Mouse (Mus musculus): ENCODE results near the gene Lrmda. TPM values are rescaled to one million over a fixed set of nuclear protein-coding genes. Genes with fewer than 3 reads are reported as not detected.

Lrmda gene
- total and polyA plus RNA-seq, 2 experiments from 2014 or later = 0.38 to 0.82 TPM

- ATAC-seq (ENCODE audit: insufficient read depth, low read depth) (no peak), DNase-seq (ENCODE audit: low spot score) (no peak)
- Histone ChIP-seq H3K4me2 (ENCODE audit: low read depth, low read length) (no peak overlapping the region), H3K9me3 (replicated peaks; ENCODE audit: control insufficient read depth, low read length) (no peaks in the 10 kb centered on the region), H3K4me1 (ENCODE audit: control insufficient read depth, insufficient read depth) (peaks cover 7% of the 10 kb centered on the region; the same call in 1 of the 2 replicates), H3K4me3 (ENCODE audit: low read depth, low read length) (no peak overlapping the region), H3K27ac (ENCODE audit: low read depth) (no peak overlapping the region), H3K9ac (replicated peaks; ENCODE audit: low read depth, low read length) (no peak overlapping the region), H3K27me3 (ENCODE audit: control insufficient read depth, insufficient read depth, low read length) (peaks cover 39% of the 10 kb centered on the region), H3K36me3 (replicated peaks; ENCODE audit: control insufficient read depth, insufficient read depth, low read length) (no peaks in the 10 kb centered on the region)
- TF ChIP-seq EP300 (IDR thresholded peaks at IDR 0.05; ENCODE audit: low read depth) (no peak), CTCF (IDR thresholded peaks at IDR 0.05; ENCODE audit: low read depth) (no peak)
- 38% methylated on average over 6 of the region's 6 CpGs for WGBS
These were observed 649.2 kb downstream of the Lrmda start for GRCm38 (mm10) chr14:22668711-22669110.

GRCm38 (mm10) chr14:22673581-22673980, 654.1 kb downstream of the Lrmda start:
- Histone ChIP-seq H3K36me3 (replicated peaks; ENCODE audit: control insufficient read depth, insufficient read depth, low read length) (no peaks in the 10 kb centered on the region), H3K4me3 (ENCODE audit: low read depth, low read length) (no peak overlapping the region), H3K4me1 (ENCODE audit: control insufficient read depth, insufficient read depth) (no peaks in the 10 kb centered on the region), H3K4me2 (ENCODE audit: low read depth, low read length) (no peak overlapping the region), H3K27ac (ENCODE audit: low read depth) (no peak overlapping the region), H3K27me3 (ENCODE audit: control insufficient read depth, insufficient read depth, low read length) (peaks cover 27% of the 10 kb centered on the region), H3K9ac (replicated peaks; ENCODE audit: low read depth, low read length) (no peak overlapping the region), H3K9me3 (replicated peaks; ENCODE audit: control insufficient read depth, low read length) (no peaks in the 10 kb centered on the region)
- ATAC-seq (ENCODE audit: insufficient read depth, low read depth) (no peak), DNase-seq (ENCODE audit: low spot score) (no peak)
- TF ChIP-seq CTCF (IDR thresholded peaks at IDR 0.05; ENCODE audit: low read depth) (no peak), EP300 (IDR thresholded peaks at IDR 0.05; ENCODE audit: low read depth) (no peak)
- WGBS = 52% methylated on average over 5 of the region's 5 CpGs

- TF ChIP-seq CTCF (IDR thresholded peaks at IDR 0.05; ENCODE audit: low read depth) (no peak), EP300 (IDR thresholded peaks at IDR 0.05; ENCODE audit: low read depth) (no peak)
- no peaks in the 10 kb centered on the region for H3K4me1 ChIP-seq (ENCODE audit: control insufficient read depth, insufficient read depth)
- no peak overlapping the region for H3K9ac ChIP-seq (replicated peaks; ENCODE audit: low read depth, low read length)
- no peak overlapping the region for H3K4me3 ChIP-seq (ENCODE audit: low read depth, low read length)
- WGBS = 78% methylated on average over 5 of the region's 5 CpGs
- H3K27me3 ChIP-seq (ENCODE audit: control insufficient read depth, insufficient read depth, low read length) = 0 out of 2 replicates have a peak, but pooled peaks cover 8% of the 10 kb centered on the region
- no peaks in the 10 kb centered on the region for H3K36me3 ChIP-seq (replicated peaks; ENCODE audit: control insufficient read depth, insufficient read depth, low read length)
- DNase-seq (ENCODE audit: low spot score) (no peak), ATAC-seq (ENCODE audit: insufficient read depth, low read depth) (no peak)
- H3K4me2 ChIP-seq (ENCODE audit: low read depth, low read length) = no peak overlapping the region
- H3K9me3 ChIP-seq (replicated peaks; ENCODE audit: control insufficient read depth, low read length) = no peaks in the 10 kb centered on the region
- no peak overlapping the region for H3K27ac ChIP-seq (ENCODE audit: low read depth)
These were observed 659.6 kb downstream of the Lrmda start for GRCm38 (mm10) chr14:22679008-22679704.

DNA sequence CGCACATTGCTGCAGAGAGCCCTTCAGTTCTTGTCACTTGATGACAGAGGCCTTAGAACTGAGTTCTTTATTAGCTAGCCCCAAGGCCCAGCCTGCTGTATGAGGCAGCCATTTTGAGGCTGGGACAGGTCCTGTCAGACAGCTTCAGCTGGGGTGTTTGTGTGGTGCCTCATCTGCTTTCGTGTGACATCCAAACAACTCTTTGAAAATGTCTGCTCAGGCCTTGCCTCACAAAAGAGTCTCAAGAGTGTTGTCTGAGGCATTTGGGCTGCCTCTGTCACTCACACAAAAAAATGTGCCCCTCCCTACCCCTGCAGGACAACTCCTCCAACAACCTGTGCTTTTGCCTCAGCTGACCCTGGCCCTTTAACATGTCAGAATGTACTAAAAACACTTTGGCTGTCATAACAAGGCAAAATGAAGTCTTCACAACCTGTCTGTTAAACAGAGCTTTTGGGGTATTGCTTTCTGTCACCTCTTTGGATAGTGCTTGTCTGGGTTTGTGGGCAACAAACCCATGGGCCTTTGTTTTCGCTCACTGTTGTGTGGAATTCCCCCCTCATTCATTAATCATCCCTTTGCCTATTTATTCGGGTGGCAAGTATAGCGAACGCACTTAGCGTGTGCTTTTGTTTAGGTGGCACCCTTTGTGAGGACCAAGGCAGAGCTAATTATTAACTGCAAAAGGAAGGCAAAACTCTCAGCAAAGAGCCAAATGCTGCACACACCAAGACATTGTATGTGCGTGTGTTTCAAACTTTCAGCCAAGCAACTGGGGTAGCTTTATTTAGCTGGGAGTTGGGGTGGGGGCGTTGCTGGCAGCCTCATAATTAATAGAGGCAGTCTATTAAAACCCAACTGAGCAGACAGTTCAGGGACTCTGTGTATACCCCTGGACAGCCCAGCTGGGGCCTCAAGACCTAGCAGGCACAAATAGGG, 660.5 kb downstream of the Lrmda start:
- 0 out of 2 replicates have a peak, but pooled peaks cover 8% of the 10 kb centered on the region for H3K27me3 ChIP-seq (ENCODE audit: control insufficient read depth, insufficient read depth, low read length)
- no peaks in the 10 kb centered on the region for H3K9me3 ChIP-seq (replicated peaks; ENCODE audit: control insufficient read depth, low read length)
- no peaks in the 10 kb centered on the region for H3K36me3 ChIP-seq (replicated peaks; ENCODE audit: control insufficient read depth, insufficient read depth, low read length)
- DNase-seq (ENCODE audit: low spot score) = no peak
- no peak overlapping the region for H3K9ac ChIP-seq (replicated peaks; ENCODE audit: low read depth, low read length)
- H3K4me1 ChIP-seq (ENCODE audit: control insufficient read depth, insufficient read depth) = no peaks in the 10 kb centered on the region
- no peak for TF ChIP-seq CTCF (IDR thresholded peaks at IDR 0.05; ENCODE audit: low read depth)
- no peak overlapping the region for H3K4me3 ChIP-seq (ENCODE audit: low read depth, low read length)
- ATAC-seq (ENCODE audit: insufficient read depth, low read depth) = no peak
- 90% methylated on average over 9 of the region's 9 CpGs for WGBS
- H3K27ac ChIP-seq (ENCODE audit: low read depth) = no peak overlapping the region
- H3K4me2 ChIP-seq (ENCODE audit: low read depth, low read length) = no peak overlapping the region

GRCm38 (mm10) chr14:22686886-22687285, 667.4 kb downstream of the Lrmda start:
- Histone ChIP-seq H3K27ac (ENCODE audit: low read depth) (no peak overlapping the region), H3K4me1 (ENCODE audit: control insufficient read depth, insufficient read depth) (no peaks in the 10 kb centered on the region), H3K36me3 (replicated peaks; ENCODE audit: control insufficient read depth, insufficient read depth, low read length) (no peaks in the 10 kb centered on the region), H3K27me3 (ENCODE audit: control insufficient read depth, insufficient read depth, low read length) (0 out of 2 replicates have a peak, but pooled peaks cover 8% of the 10 kb centered on the region), H3K9ac (replicated peaks; ENCODE audit: low read depth, low read length) (no peak overlapping the region), H3K4me3 (ENCODE audit: low read depth, low read length) (no peak overlapping the region), H3K4me2 (ENCODE audit: low read depth, low read length) (no peak overlapping the region), H3K9me3 (replicated peaks; ENCODE audit: control insufficient read depth, low read length) (no peaks in the 10 kb centered on the region)
- no peak for DNase-seq (ENCODE audit: low spot score)
- no peak for ATAC-seq (ENCODE audit: insufficient read depth, low read depth)
- WGBS = 57% methylated on average over 4 of the region's 4 CpGs
- TF ChIP-seq CTCF (IDR thresholded peaks at IDR 0.05; ENCODE audit: low read depth) (no peak), EP300 (IDR thresholded peaks at IDR 0.05; ENCODE audit: low read depth) (no peak)

Measured in heart, postnatal 0 days (tissue).